Mouse (Mus musculus) stomach, adult 2 months (tissue): Measurements from ENCODE around the gene Nxpe4. TPM values are rescaled to one million over a fixed set of nuclear protein-coding genes. Genes with fewer than 3 reads are reported as not detected.

ENCODE experiments used
- polyA plus RNA-seq: library from polyadenylated mRNA; depleted of rRNA; stranded (reverse); fragments of >200 nt; gene quantifications from 2 replicates; pipeline ENCODE4 v1.2.3, GENCODE M21; 2012; rRNA removed

The Nxpe4 gene
- 0.24 and 0.43 TPM in 2 replicates for polyA plus RNA-seq

DNA sequence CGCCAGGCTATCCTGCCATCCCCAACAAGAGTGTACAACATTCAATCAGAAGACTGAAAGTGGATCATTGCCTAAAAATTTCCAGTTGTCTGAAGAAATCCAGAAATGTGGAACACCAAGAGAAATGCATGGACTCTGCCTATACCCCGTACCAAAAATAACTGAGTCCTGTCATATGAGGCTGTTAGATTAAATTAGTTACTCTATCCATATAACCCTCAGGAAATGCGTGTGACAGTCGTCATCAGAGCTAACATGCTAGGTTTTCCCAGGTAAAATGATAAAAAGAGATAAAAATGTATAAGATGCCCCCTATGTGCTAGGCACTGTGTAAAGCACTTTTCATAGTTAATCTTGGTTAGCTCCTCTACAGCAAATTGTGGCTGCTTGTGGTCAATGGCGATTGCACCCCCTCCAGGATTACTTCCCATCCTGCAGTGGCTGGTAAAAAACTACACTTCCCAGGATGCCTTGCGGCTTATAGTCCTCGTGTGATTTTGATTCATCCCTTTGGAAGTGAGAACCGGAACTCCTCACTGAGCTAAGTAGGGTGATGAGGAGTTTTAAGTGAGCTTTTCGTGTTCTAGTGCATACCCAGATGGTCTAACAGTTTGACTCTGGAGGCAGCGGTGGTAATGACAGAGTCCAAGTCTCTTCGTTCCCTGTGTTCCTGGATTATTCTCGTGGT is at the start of gene Nxpe4:
Gene Nxpe4 (plus strand): TSS at position 519 of the 688 bp plus-strand sequence.

DNA sequence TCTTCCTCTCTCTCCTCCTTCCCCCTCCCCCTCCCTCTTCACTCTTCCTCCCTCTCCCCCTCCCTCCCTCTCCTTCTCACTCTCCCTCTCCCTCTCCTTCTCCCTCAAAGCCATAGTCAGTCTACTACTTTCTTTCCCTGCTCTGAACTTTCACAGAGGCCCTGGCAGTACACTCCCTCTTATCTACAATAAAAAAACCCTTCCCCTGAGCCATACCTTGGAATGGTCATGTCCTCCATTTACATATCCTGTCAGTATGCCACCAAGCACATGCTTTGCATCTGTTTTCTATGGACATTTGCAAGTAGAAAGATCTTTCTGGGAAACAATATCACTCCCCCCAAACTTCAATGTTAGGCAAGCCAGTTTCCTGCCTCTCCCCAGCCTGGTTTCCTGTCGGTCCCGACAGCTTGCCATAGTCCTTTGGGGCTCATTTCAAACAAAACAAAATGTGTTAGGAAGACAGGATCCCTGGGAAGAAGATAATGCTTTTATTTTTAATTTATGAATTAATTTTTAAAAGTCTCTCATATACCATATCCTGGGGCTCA is 191.4 kb downstream of the Nxpe4 start, which contains the start of gene Nxpe2:
Gene Nxpe2 (minus strand): TSS at position 307 of the 551 bp plus-strand sequence.

Other genes starting within 250 kb of the Nxpe4 start
- gene Nxpe2, start 191.4 kb downstream of the Nxpe4 start, polyA plus RNA-seq, result 0.08 and 0.46 TPM in 2 replicates